Mouse (Mus musculus): ENCODE results near the gene Arpp21. TPM values are rescaled to one million over a fixed set of nuclear protein-coding genes. Genes with fewer than 3 reads are reported as not detected.

The Arpp21 gene
- 100 to 1,000 TPM; 196 to 274 TPM for total RNA-seq (2021)

DNA sequence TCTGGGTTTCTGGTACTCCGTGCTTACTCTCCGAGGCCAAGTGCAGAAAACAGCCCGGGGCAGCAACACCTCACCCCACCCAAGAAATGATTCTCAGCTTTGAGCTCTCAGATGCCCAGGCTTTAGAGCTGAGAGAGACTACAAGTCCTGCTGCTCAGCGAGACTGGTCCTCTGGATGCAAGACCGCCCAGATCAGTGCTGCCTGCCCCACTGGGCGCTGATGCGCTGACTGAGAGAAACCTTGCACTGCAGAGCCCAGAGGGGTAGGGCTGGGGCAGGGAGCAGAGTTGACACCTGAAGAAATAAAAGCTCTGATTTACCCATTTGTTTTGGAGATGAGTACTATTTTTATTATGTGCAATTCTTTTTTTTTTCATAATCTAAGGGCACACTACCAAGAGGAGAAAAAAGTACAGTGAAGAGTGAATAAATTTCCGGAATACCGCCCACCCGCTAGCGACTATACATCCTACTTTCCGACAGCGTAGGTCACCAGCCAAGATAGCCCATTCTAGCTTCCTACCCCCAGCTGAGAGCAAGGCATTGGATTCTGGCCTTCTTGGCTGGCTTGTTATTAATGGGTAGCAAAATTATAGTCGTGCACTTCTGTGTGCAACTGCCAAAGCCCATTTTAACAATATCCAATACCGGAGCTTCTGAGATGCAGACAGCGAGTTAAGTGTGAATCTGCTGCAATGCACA lies at the start of gene Arpp21:
Gene Arpp21, minus strand, starts transcription at position 243 of the 702 bp plus-strand sequence.
- DNase-seq (ENCODE audit: extremely low spot score in 1 of 2, low spot score in 1 of 2): no peak

DNA sequence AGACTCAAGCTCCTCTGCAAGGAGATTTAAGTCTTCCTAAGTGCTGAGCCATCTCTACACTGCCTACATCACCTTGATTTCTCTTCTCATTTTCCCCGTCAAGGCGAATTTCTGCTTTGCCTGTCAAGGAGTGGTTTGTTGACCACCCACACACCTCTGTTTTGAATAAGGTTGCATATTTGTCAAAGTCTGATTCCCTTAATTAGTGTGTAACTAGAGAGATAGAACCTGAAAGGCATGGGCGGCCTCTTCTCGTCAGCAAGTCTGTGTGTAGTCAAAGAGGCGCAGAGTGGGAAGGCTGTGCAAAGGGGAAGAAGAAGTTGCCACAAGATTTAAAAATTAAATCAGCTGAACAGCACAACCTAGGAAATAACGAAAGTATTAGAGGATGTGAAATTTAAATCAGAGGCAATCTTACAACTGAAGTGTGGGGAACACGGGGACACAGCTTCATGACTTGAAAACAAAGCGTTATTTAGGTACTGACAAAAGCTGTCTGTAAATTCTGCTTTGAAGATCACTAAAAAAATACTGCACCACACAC lies 36.8 kb upstream of the Arpp21 start:
- no peak for DNase-seq (ENCODE audit: extremely low spot score in 1 of 2, low spot score in 1 of 2)

DNA sequence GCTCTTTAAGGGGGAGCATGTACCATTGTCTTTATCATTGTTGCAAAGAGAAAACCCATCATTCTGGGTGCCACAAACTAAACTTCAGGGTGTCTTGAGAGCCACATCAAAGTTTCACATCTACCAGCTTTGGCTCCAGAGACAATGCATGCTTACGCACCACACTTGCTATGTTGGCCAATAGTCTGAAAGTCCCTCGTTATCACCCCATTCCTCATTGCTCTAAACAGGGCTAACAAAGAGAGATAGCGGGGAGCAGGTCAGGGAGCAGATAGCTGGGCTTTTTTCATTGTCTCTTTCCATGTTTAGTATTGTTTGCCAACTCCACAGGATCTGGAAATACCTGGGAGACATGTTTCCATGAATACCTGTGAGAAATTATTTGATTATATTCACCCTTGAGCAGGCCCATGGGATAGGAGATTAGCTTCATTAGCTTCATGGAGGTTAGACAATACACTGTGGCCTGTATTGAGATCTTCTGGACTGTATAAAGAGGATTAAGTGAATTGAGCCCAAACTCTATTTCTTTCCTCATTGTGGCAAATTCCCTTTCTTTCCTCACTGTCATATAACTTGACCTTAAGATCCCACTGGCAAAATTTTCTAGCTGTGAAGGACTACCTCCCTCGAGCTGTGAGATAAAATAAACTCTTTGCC lies 29.4 kb upstream of the Arpp21 start:
- DNase-seq (ENCODE audit: extremely low spot score in 1 of 2, low spot score in 1 of 2): no peak

DNA sequence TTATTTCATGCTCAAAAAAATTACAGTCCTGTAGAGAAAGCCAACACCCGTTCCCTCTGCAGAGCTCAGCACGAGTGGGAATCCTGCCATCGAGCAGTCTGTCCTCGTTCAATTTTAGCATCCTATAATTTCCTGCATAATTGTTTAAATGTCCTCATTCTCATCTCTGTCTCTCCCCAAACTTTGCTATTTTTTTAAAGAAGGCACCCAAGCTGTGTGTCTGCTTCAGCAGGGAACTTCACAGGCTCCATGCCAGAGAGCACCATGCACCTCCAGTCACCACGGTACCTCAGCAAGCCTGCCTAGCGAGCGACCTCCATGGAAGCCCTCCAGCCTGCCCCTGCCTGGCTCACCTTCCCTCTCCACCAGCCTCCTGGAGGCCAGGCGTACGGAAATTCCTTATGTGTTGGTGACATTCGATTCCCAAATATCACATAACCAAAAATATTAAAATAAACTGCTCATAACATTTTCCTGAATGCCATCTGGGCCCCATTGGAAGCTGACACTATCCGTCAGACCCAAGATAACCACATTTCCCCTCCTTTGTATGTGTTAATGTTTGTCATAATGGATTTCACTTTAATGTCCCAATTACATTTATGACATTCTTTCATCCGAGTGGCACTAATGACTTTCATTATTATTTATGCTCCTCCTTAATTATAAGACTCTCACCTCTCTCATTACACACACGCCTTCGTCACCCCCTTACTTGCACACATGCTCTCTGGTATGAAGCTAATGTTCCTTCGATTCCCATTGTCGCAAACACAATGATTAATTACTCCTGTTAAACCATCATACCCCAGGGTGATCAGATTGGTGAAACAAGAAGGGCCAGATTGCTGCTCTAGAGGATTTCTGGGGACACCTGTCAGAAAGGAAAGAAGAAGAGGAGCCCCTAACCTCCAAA lies 26.5 kb upstream of the Arpp21 start:
- peak; percentile 44 to 48 for DNase-seq (ENCODE audit: extremely low spot score in 1 of 2, low spot score in 1 of 2)

DNA sequence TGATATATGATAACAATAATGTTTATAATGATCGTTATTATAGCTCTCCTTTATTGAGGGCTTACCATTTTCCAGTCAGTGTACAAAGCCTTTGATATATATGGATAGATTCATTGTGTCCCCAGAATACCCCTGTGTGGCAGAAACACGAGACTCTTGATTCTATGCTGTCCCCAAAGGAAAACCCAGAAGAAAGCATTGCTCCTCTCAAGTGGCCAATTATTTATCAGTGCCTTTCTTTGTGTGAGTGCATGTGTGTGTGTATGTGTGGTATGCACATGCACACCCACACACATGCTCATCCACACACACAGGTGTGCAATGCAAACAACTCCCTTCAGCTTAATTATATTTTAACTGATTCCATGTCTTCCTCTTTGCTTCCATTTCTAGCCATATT lies 25.8 kb upstream of the Arpp21 start:
- DNase-seq (ENCODE audit: extremely low spot score in 1 of 2, low spot score in 1 of 2): no peak

DNA sequence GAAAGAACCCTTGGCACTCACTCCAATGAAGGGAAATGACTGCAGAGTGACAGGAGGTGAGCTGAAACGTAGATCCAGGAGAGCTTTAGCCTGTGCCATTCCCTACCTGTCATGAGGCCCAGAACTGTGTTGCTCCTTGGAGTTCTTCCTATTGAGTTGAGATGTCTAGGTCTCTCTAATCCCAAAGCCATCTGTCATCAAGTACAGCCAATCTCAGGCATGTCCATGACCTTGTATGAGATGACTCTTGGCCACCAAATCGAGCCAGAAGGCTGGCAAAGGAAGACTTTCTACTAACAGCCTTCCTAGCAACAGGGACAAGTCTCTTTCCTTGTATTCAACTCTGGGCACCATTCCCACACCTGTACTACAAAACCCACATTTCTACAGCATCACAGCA lies 25.0 kb upstream of the Arpp21 start:
- no peak for DNase-seq (ENCODE audit: extremely low spot score in 1 of 2, low spot score in 1 of 2)

DNA sequence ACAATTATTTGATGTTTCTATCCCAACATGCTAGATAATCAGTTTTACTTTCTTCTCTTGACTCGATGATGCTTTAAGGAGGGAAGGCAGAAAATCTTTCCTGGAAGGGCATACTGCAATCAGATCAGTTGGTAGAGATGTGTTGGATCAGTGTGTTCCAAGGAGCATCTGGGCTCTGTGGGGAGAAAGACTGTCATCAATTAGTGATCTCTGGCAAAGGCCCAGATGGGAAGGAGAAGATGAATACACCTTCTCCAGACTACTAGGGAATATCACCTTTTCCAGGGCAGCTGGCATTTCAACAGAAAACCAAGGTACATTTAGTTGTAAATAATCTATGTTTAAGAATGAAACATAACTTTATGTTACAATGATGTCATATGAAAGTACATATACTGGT lies 22.8 kb upstream of the Arpp21 start:
- DNase-seq (ENCODE audit: extremely low spot score in 1 of 2, low spot score in 1 of 2): no peak

DNA sequence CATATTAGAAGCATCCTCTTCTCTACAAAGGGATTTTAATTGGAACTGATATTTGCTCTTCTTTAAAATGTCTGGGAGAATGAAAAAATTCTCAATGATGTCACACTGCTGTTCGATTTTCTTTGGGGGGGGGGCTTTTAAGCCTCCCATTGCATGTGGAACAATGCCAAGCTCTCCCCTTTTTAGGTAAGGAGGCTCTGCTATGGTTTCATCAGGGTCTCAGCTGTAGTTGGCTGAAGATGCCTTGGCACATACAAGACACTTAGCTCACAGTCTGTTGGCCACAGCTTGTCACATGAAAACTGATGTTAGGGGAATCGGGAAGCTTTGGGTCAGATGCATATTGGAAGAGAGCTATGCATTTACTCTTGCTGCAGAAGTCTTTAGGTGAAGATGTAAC lies 20.2 kb upstream of the Arpp21 start:
- no peak for DNase-seq (ENCODE audit: extremely low spot score in 1 of 2, low spot score in 1 of 2)

DNA sequence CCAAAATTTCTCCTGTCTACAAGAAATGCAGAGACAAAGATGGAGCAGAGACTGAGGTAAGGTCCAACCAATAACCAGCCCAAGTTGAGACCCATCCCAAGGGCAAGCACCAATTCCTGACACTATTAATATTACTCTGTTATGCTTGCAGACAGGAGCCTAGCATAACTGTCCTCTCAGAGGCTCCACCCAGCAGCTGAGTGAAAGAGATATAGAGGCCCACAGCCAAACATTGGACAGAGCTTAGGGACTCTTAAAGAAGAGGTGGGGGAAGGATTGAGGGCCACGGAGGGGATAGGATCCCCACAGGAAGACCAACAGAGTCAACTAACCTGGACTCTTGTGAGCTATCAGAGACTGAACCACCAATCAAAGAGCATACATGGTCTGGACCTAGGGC lies 18.0 kb upstream of the Arpp21 start:
- DNase-seq (ENCODE audit: extremely low spot score in 1 of 2, low spot score in 1 of 2): no peak

DNA sequence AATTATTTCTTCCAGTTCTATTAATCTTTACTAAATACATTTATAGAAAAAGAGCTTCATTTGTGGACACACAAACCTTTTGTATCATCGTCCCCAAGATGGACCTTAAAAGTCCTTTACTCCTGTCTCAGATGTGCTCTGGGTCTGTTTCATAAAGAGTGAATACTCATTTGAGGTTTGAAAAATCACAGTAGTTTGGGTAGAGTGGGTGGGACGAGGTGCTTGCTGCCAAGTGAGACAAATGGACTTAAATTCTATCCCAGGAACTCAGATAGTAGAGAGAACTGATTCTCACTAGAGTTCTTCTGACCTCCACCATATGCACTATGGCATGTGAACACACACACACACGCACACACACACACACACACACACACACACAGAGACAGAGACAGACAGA lies 16.1 kb upstream of the Arpp21 start:
- DNase-seq (ENCODE audit: extremely low spot score in 1 of 2, low spot score in 1 of 2): no peak

DNA sequence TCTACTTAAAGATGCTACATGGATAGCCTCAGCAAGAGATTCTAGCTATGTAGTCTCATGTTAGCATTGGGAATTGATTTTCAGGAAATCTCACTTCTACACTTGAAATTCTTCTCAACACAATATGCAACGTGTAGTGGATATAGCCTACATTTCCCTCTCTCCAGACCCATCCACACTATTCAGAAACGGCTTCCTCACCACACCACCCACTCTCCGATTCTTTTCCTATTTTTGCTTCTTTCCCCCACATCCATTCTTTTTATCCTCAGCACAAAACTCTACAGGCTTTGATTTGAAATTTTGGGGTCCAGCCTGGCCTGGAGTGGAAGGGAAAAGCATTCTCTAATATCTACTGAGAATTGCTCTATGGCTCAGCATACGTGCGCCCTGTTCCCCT lies 15.6 kb upstream of the Arpp21 start:
- no peak for DNase-seq (ENCODE audit: extremely low spot score in 1 of 2, low spot score in 1 of 2)

DNA sequence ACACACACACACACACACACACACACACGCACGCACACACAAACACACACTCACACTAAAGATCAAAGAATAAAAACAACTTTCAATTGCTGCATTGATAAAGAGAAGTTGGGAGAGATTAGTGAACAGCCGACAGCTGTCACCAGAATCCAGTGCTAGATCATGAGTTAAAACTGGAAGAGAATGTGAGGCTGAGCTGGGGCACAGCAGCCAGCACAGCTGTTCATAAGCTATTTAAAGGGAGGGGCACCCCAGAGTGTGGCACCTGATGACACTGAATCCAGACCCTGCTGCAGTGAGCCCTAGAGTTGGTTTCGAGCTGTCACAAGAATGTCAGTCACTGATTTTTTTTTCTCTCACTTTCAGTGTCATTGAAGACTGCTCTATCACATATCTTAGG lies 14.0 kb upstream of the Arpp21 start:
- DNase-seq (ENCODE audit: extremely low spot score in 1 of 2, low spot score in 1 of 2): no peak

DNA sequence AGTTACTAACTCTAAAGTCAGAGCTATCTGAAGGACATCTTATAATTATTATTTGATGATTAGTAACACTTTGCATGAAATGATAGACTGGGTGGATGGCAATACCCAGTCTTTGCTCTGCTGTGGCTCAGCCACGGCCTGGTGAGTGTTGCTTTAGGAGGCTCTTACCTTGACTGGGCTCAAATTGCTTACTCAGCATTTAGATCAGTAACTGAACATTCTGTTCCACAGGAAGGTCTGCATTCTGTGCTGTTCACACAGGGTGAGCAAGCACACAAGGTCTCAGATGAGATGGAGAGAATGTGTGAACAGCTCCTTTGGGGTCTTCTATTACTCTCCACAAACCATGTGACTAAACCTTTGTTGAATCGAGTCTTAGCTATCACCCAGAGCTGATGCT lies 11.4 kb upstream of the Arpp21 start:
- no peak for DNase-seq (ENCODE audit: extremely low spot score in 1 of 2, low spot score in 1 of 2)

DNA sequence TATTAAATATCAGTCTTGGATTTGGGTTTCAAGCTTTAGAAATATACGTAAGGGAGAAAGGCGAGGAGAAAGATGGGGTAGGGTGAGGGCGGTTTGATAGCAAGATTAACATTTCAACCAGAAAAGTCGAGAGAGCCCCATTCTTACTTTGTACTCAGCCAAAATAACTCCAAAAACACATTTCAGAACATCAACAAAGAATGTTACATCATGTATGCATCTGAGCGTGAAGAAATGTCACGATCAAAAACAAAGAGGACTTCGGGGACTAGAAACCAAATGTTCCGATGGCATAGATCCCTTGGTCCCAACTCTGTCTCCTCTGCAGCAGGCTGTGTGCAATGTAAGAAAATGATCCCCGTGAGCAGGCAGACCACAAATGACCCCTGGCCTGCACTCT lies 2.4 kb upstream of the Arpp21 start:
- no peak for DNase-seq (ENCODE audit: extremely low spot score in 1 of 2, low spot score in 1 of 2)

DNA sequence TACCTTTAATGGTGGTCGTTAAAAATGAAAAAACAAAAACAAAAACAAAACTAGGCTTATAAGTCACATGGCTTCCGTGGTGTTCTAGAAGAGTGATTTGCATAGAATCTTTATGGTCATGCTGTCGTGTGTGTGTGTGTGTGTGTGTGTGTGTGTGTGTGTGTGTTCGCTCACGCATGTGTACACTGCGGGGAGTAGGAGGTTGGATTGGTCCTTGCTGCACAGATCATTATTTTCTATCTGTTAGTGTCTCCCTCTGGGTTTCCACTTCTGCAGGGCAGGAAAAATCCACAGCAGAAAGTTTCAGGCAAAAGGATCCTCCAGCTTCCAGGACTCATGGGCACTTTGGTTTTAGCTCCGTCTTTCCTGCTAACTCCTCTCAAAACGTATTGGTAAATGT lies 813 bp upstream of the Arpp21 start:
- no peak for DNase-seq (ENCODE audit: extremely low spot score in 1 of 2, low spot score in 1 of 2)

DNA sequence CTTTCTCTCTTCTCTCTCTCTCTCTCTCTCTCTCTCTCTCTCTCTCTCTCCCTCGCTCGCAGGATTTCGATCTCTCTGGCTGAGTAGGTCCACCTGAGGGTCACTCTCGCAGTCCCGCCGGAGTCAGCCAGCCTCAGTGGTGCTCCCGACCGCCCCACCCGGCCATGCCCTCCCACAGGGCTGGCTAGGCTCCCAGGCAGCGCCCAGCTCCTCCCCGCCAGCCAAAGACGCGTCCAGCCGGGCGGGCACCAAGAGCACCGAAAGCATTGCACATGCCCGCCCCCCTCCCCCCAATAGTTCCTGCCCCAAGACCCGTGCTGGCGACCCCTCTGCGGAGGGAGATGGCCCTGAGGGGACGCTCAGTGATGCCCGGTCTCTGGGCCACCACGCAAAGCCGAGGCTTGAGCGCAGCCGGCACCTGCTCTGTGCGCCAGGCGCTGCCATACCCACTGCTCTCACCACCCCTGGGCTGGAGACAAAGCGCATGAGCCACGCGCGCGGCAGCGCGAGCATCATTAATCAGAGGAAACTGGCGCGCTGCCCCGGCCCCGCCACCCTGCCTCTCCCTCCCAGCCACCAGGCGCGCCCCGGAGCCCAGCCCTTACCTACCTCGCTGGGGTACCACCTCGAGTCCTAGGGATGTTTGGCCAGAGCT lies 570 bp downstream of the Arpp21 start:
- peak; percentile 73 to 81 for DNase-seq (ENCODE audit: extremely low spot score in 1 of 2, low spot score in 1 of 2)

DNA sequence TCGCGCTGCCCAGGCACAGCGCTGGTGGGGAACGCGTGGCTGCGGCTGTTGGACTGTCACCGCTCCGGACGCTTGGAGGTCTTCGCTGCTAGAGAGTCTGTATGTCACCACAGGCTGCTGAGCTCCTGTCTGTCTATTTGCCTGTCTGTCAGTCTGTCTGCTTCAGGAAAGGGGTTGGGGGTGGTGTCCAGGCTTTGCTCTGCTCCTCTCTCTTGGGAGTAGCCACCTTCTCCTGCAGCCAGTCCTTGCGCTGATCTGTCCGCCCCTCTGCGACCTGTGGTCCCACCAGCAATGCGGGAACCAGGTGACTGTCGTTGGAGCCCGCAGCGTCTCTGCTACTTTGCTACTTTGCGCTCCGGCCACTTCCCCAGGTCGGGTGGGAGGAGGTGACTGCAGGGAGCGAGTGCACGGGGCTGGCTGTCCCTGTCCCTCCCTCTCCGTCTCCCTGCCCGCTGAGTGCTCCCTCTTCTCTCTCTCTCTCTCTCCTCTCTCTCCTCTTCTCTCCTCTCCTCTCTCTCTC lies 1.2 kb downstream of the Arpp21 start:
- peak in 1 of 2 experiments; percentile 44 for DNase-seq (ENCODE audit: extremely low spot score in 1 of 2, low spot score in 1 of 2)

DNA sequence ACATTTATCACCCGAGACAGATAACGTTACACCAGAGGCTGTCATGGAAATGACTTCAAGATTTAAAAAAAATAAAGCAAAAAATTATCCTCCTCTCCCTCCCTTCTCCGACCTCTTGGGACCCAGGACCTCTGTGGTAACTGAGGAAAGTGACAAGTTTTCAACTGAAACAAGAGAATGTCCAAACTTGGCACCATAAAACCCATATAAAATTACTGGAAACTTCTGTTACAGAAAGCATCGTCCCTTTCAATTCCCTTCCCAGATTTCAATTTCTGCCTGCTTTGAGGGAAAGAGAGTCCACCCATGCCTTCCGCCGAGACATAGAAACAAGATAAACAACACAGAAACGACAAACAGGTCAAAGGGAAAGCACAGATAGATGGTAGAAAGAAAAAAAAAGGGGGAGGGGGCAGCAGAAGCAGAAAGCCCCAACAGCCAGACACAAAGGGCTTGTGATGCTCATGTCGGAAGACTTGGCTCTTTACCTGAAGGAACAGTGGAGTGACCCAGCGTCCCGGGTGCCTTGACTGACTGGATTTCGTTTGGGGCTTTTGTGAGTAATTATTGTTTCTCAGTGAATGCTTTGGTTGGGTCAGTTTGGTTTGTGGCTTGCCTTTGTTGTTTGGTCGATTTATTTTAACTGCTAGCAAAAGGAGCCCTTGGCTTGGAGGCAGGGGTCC lies 1.8 kb downstream of the Arpp21 start:
- no peak for DNase-seq (ENCODE audit: extremely low spot score in 1 of 2, low spot score in 1 of 2)

DNA sequence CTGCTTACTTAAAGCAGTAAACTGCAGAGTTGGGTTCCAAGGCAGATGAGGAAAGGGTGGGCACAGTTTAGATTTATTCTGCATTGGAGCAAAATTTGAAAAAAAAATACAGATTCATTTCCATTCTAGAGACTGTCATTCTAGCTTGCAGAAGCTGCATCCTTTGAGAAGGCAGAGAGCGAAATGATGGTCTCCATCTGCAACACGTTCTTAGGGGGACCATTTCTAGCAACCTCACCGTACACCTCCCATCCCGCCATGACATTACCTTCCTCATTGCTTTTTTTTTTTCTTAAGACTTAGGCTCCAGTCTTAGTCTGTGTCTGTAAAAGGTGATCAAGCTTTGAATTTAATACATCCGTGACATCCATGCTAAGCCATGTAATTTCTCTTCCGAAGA lies 2.4 kb downstream of the Arpp21 start:
- DNase-seq (ENCODE audit: extremely low spot score in 1 of 2, low spot score in 1 of 2): no peak

Measured in layer of hippocampus, postnatal 25 days (tissue).